ENCODE assay signal across 24 mouse cellular contexts in genomic region chr4:133229582-133229981, GRCm38 (mm10). TPM values are rescaled to one million over a fixed set of nuclear protein-coding genes. Genes with fewer than 3 reads are reported as not detected.
DNase-seq lines count a peak whose midpoint lies in the region; ATAC-seq lines count a peak whose summit lies in the region.
"Had no signal": no experiment of that assay in that cellular context is flagged by ENCODE, and none has a peak within 500 bp of the region (broad histone marks: within the 10 kb centered on the region; RNA-seq: fewer than 3 reads in every experiment).

No protein-coding gene starts in this region.

- no peak overlapping the region for H3K4me2 ChIP-seq in limb, embryonic 12.5 days
- H3K4me2 ChIP-seq: heart, embryonic 15.5 days; liver, embryonic 12.5 days had no signal

- peak overlapping the region; percentile 65 for H3K27ac ChIP-seq in embryonic facial prominence, embryonic 10.5 days (replicated peaks)
- H3K27ac ChIP-seq in limb, embryonic 12.5 days = 0 out of 2 replicates have a peak overlapping the region, but pooled peaks have one; percentile 14
- H3K27ac ChIP-seq: heart, embryonic 15.5 days; liver, embryonic 12.5 days had no signal

- H3K9ac ChIP-seq in limb, embryonic 12.5 days (replicated peaks) = no peak overlapping the region
- H3K9ac ChIP-seq: heart, embryonic 15.5 days; liver, embryonic 12.5 days had no signal

- no peaks in the 10 kb centered on the region for H3K36me3 ChIP-seq in embryonic facial prominence, embryonic 10.5 days (replicated peaks)
- no peaks in the 10 kb centered on the region for H3K36me3 ChIP-seq in limb, embryonic 12.5 days
- H3K36me3 ChIP-seq: heart, embryonic 15.5 days; liver, embryonic 12.5 days had no signal

- peak; percentile 41 for DNase-seq in embryo, embryonic 11 days
- DNase-seq in embryo, embryonic 10 days (ENCODE audit: low spot score) = no peak
- peak; percentile 51 for DNase-seq in layer of hippocampus, adult 11-12 months (ENCODE audit: low spot score)
- DNase-seq in layer of hippocampus, postnatal 36 days = no peak
- DNase-seq in embryonic facial prominence, embryonic 10.5 days (ENCODE audit: low spot score) = peak; percentile 53
- no peak for DNase-seq in cerebellum, adult 18-20 months
- DNase-seq in heart, adult 8-10 months (ENCODE audit: low spot score) = no peak
- DNase-seq: adrenal gland, postnatal 14 days; cerebellum, adult 11 months; cerebellum, postnatal 14 days; heart, postnatal 4 days; kidney, adult 8-10 months; kidney, postnatal 14 days; lung, adult 2 months; lung, postnatal 36 days had no signal

- H3K9me3 ChIP-seq in embryonic facial prominence, embryonic 10.5 days = no peaks in the 10 kb centered on the region
- no peaks in the 10 kb centered on the region for H3K9me3 ChIP-seq in limb, embryonic 12.5 days
- H3K9me3 ChIP-seq: heart, embryonic 15.5 days; liver, embryonic 12.5 days had no signal

- H3K4me1 ChIP-seq in embryonic facial prominence, embryonic 10.5 days = peaks cover 36% of the 10 kb centered on the region
- peaks cover 9% of the 10 kb centered on the region for H3K4me1 ChIP-seq in limb, embryonic 12.5 days (replicated peaks)

- WGBS in embryonic facial prominence, embryonic 10.5 days = 60% methylated on average over 8 of the region's 8 CpGs
- WGBS in limb, embryonic 12.5 days = 37% methylated on average over 8 of the region's 8 CpGs

- ATAC-seq in limb, embryonic 12.5 days (ENCODE audit: insufficient number of reproducible peaks, insufficient read depth, low FRiP score, low TSS enrichment, low read depth) = 0 out of 2 replicates have a peak, but pooled peaks have one; percentile 53
- ATAC-seq: activated CD4-positive, CD25-positive, alpha-beta regulatory T cell, adult 4 months; liver, embryonic 12.5 days had no signal

- H3K4me3 ChIP-seq in embryonic facial prominence, embryonic 10.5 days = no peak overlapping the region
- no peak overlapping the region for H3K4me3 ChIP-seq in limb, embryonic 12.5 days (replicated peaks)
- H3K4me3 ChIP-seq: heart, embryonic 15.5 days; liver, embryonic 12.5 days had no signal

- H3K27me3 ChIP-seq in embryonic facial prominence, embryonic 10.5 days (replicated peaks; ENCODE audit: low read depth, poor library complexity, severe bottlenecking) = peaks cover 8% of the 10 kb centered on the region; the same call in 1 of the 2 replicates
- H3K27me3 ChIP-seq in limb, embryonic 12.5 days = peaks cover 7% of the 10 kb centered on the region; the same call in 1 of the 2 replicates
- H3K27me3 ChIP-seq: heart, embryonic 15.5 days had no signal

RNA-seq across cellular contexts. Expression of gene Map3k6, which starts 11.0 kb away (rescaled TPM):
- total RNA-seq in layer of hippocampus, postnatal 36 days (2021) = 1 to 10 TPM; 3.9 to 5.9 TPM
- polyA plus RNA-seq in embryonic facial prominence, embryonic 10.5 days (2016; fragmentation: Nextera tagmentation; extraction: Ambion mirVana) = 1.7 and 1.8 TPM in 2 replicates
- polyA plus RNA-seq in limb, embryonic 12.5 days (2016; fragmentation: Nextera tagmentation; extraction: Ambion mirVana) = 2.3 and 2.9 TPM in 2 replicates
- total RNA-seq in heart, adult 8-10 months (2022) = 10 to 100 TPM; 14.8 to 21.8 (median 16.3) TPM

RNA-seq across cellular contexts. Expression of gene Gpr3, which starts 17.2 kb away (rescaled TPM):
- 1 to 10 TPM; 6.8 to 7.3 TPM for total RNA-seq in layer of hippocampus, postnatal 36 days (2021)
- 0.11 and 0.57 TPM in 2 replicates for polyA plus RNA-seq in embryonic facial prominence, embryonic 10.5 days (2016; fragmentation: Nextera tagmentation; extraction: Ambion mirVana)
- polyA plus RNA-seq in limb, embryonic 12.5 days (2016; fragmentation: Nextera tagmentation; extraction: Ambion mirVana) = 0.24 and 0.58 TPM in 2 replicates
- not detected for total RNA-seq in heart, adult 8-10 months (2022)
- total RNA-seq: gastrocnemius, adult 8-10 months; megakaryocyte-erythroid progenitor cell, adult 5-6 weeks had no signal
- polyA plus RNA-seq: activated CD4-positive, CD25-positive, alpha-beta regulatory T cell, adult 4 months; intestine, embryonic 14.5 days; liver, embryonic 12.5 days; small intestine, adult 2 months had no signal

RNA-seq across cellular contexts. Expression of gene Cd164l2, which starts 17.7 kb away (rescaled TPM):
- 1 to 10 TPM; 3.7 to 5.8 TPM for total RNA-seq in layer of hippocampus, postnatal 36 days (2021)
- polyA plus RNA-seq in embryonic facial prominence, embryonic 10.5 days (2016; fragmentation: Nextera tagmentation; extraction: Ambion mirVana) = 3.0 and 5.2 TPM in 2 replicates
- 3.2 and 4.6 TPM in 2 replicates for polyA plus RNA-seq in limb, embryonic 12.5 days (2016; fragmentation: Nextera tagmentation; extraction: Ambion mirVana)
- not detected for total RNA-seq in heart, adult 8-10 months (2022)
- total RNA-seq: granulocyte monocyte progenitor cell, adult 5-6 weeks; heart, postnatal 4 days; megakaryocyte-erythroid progenitor cell, adult 5-6 weeks had no signal
- polyA plus RNA-seq: activated CD4-positive, CD25-positive, alpha-beta regulatory T cell, adult 4 months had no signal

RNA-seq across cellular contexts. Expression of gene Sytl1, which starts 33.3 kb away (rescaled TPM):
- total RNA-seq in layer of hippocampus, postnatal 36 days (2021) = under 1 TPM; 0.70 to 0.99 TPM
- 1.3 and 1.6 TPM in 2 replicates for polyA plus RNA-seq in embryonic facial prominence, embryonic 10.5 days (2016; fragmentation: Nextera tagmentation; extraction: Ambion mirVana)
- 3.8 and 4.1 TPM in 2 replicates for polyA plus RNA-seq in limb, embryonic 12.5 days (2016; fragmentation: Nextera tagmentation; extraction: Ambion mirVana)
- under 1 TPM; 0.30 to 0.59 (median 0.33) TPM for total RNA-seq in heart, adult 8-10 months (2022)

RNA-seq across cellular contexts. Expression of gene Tmem222, which starts 48.0 kb away (rescaled TPM):
- total RNA-seq in layer of hippocampus, postnatal 36 days (2021) = 10 to 100 TPM; 85.0 to 92.1 TPM
- polyA plus RNA-seq in embryonic facial prominence, embryonic 10.5 days (2016; fragmentation: Nextera tagmentation; extraction: Ambion mirVana) = 81.4 and 86.7 TPM in 2 replicates
- polyA plus RNA-seq in limb, embryonic 12.5 days (2016; fragmentation: Nextera tagmentation; extraction: Ambion mirVana) = 81.4 and 85.3 TPM in 2 replicates
- total RNA-seq in heart, adult 8-10 months (2022) = 10 to 100 TPM; 29.3 to 39.8 (median 34.3) TPM

Comparison
In these comparisons a context has a peak if more than half of its experiments do, and no peak if none do; other contexts are left out.
1. DNase-seq: peak in embryo, embryonic 11 days (single experiment), layer of hippocampus, adult 11-12 months (single experiment) and embryonic facial prominence, embryonic 10.5 days (single experiment); none in embryo, embryonic 10 days (single experiment), layer of hippocampus, postnatal 36 days (0 of 2), cerebellum, adult 18-20 months (0 of 2) and heart, adult 8-10 months (single experiment).
2. RNA of gene Gpr3, which starts 17.2 kb away (total RNA-seq): 6.8 to 7.3 TPM in layer of hippocampus, postnatal 36 days; not detected in heart, adult 8-10 months; every median in the first group is over 4 times any median in the second.